In the genomic region with DNA sequence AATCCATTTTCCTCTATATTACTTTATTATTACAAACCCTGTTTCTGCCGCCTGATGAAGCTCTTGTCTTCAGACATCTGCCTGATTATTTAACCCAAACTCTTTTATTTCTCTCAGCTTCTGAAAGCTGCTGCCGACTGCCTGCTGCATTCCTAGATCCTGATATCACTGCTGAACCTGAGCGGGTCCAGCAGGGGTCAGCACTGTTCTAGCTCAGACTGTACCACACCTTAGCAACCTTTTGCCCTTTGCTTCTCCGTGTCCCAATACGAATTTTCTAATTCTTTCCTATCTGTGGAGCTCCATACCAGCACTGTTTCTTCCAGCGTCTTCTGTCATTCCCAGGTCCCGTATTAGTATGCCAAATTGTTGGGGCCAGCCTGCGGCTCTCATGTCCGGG, we compare ENCODE assay signal across 20 mouse cellular contexts.
"Had no signal": no experiment of that assay in that cellular context is flagged by ENCODE, and none has a peak within 500 bp of the region (broad histone marks: within the 10 kb centered on the region; RNA-seq: fewer than 3 reads in every experiment).

No protein-coding gene starts in this region.

- DNase-seq: liver, postnatal 0 days; lung, adult 2 months; lung, postnatal 14 days; lung, postnatal 36 days; midbrain, embryonic 14.5 days; retina, postnatal 1 day; right cerebral cortex, adult 18-20 months; right cerebral cortex, postnatal 25 days; right cerebral cortex, postnatal 4 days; spleen, adult 18-20 months; thymus, adult 18-20 months; thymus, postnatal 14 days; thymus, postnatal 36 days had no signal

- H3K27me3 ChIP-seq: lung, embryonic 15.5 days; megakaryocyte, embryonic 14.5 days; midbrain, embryonic 12.5 days; neural tube, embryonic 13.5 days; neural tube, embryonic 15.5 days had no signal

- H3K4me1 ChIP-seq: lung, embryonic 15.5 days; megakaryocyte, embryonic 14.5 days; midbrain, embryonic 12.5 days; neural tube, embryonic 13.5 days; neural tube, embryonic 15.5 days had no signal

- H3K4me3 ChIP-seq: lung, embryonic 15.5 days; megakaryocyte, embryonic 14.5 days; midbrain, embryonic 12.5 days; myocyte; neural tube, embryonic 13.5 days; neural tube, embryonic 15.5 days had no signal

- H3K27ac ChIP-seq: lung, embryonic 15.5 days; macrophage; midbrain, embryonic 12.5 days; neural tube, embryonic 13.5 days; neural tube, embryonic 15.5 days had no signal

- H3K36me3 ChIP-seq: lung, embryonic 15.5 days; midbrain, embryonic 12.5 days; neural tube, embryonic 13.5 days; neural tube, embryonic 15.5 days had no signal

- H3K9ac ChIP-seq: liver, postnatal 0 days; lung, embryonic 15.5 days; midbrain, embryonic 12.5 days; neural tube, embryonic 13.5 days; neural tube, embryonic 15.5 days had no signal
